Mouse (Mus musculus): Measurements from ENCODE around the gene Wnt8b.

The Wnt8b gene

GRCm38 (mm10) chr19:44513054-44513833, 20.0 kb downstream of the Wnt8b start:
- no peak for DNase-seq

DNA sequence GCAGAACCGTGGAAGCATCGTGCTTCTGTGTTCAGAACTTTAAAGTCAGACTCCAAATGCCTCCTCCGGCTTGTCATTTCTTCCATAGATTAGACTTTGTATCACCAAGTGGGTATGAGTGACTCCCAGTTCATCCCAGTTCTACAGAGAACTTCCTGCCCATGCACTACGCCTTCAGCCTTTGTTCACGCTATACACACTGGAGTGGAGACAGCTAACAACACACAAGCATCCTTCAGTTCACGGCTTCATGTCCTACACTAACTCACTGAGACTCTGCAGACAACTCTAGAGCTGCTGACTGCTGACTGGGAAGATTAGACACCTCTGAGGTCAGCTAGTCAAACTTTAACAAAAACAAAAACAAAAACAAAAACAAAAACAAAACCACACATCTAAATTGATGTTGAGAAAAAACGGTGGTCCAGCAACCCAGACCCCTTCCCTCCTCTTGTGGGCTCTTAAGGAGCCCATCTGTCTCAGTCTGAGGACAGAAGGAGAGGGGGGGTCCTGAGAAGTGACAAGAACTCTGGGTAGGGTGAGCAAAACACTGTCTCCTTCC, 20.7 kb downstream of the Wnt8b start:
- no peak for DNase-seq

DNA sequence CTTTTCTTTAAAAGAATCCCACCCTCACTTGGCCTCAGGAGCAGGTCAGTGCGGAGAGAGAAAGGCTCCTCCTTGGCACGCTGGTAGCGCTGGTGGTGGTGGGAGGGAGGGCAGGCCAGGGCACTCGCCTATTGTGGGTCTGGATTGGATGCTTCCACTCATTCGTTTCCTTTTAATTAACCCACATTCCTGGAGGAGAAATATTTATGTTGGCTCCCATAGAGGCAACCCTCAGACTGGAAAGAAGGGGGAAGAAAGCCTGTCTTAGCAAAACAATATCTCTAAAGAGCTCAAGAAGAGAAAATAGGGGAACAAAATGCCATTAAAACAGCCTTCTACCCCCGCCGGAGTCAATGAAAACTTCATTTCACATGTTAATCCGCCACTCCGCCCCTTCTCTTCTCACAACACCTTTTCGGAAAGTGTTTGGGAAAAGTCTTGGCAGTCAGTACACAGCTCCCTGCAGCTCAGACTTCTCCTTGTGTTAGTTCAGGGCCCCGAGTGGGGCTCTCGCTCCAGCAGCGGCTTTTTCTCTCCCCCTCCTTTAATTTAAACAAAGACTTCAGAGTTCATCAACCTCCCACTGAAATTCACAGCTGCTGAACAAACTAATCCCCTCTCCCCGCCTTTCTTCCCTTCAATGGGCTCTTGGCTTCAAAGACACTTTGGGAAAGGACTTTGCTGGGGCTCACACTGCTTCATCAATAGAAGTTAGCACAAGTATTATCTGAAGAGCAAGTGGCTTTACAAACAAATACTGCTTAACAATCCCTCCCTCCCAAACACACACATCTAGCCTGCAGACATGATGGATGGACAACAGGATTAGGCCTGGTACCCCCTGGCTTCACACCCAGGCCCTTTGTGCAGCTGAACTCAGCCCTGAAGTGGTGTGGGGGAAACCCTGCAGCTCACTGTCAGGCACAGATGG, 21.5 kb downstream of the Wnt8b start:
- DNase-seq = no peak

- no peak for DNase-seq
Measured at GRCm38 (mm10) chr19:44515769-44516168, 22.5 kb downstream of the Wnt8b start.

DNA sequence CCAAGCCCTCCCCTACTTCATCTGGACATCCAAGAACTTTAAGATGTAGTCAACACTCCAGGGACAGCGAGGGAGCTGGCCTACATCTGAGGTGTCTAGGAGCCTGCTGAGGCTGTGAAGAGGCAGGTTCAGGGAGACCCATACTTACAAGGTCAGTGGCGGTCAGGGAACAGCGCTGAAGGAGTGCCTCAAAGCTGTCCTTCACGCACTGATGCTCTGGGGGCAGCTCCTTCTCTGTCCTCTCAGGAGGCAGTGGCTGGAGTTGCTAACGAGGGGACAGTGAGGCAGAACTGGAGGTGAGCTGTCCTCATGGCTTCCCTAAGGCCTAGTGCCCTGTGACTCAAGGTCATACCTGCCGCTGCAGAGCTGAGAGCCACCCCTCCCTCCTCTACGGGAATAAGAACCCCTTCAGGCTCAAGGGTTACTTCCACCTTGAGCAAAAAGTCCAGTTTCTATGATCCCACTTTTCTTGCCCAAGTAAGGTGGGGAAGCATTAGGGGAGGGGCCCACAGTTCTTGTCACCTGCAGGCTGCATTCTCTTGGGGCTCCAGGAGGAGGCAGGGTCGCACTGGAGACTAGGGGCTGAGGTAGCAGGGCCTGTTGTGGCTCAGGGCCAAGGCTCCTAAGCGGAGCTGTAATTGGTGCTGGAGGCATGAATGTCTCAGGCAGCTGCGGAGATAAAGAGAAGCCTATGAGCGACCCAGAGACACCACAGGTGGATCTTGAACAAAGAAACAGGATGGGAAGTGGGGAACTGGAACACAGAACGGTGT, 24.9 kb downstream of the Wnt8b start:
- no peak for DNase-seq

GRCm38 (mm10) chr19:44519152-44519551, 25.9 kb downstream of the Wnt8b start:
- no peak for DNase-seq

GRCm38 (mm10) chr19:44525551-44526205, 32.4 kb downstream of the Wnt8b start:
- no peak for DNase-seq

GRCm38 (mm10) chr19:44530018-44530417, 36.7 kb downstream of the Wnt8b start:
- DNase-seq = no peak

DNA sequence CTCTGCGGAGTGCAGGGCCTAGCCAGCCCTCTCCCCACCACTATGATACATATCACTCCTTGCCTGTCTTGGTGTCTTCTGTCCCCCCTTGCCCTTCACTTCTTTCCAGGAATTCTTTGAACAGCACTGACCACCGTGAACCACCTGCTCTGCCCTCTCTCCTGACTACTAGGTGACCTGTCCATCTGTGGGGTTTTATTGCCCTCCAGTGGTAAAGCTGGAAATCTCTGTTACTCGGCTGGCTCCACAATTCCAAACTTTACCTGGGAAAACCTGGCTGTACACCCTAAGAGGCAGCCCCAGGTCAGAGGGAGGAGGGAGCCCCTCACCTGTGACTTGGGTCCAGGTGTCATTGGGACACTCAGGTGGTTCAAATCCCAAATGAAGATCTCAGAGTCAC, 42.1 kb downstream of the Wnt8b start:
- no peak for DNase-seq

- DNase-seq = no peak
Measured at GRCm38 (mm10) chr19:44537416-44537815, 44.1 kb downstream of the Wnt8b start.

DNA sequence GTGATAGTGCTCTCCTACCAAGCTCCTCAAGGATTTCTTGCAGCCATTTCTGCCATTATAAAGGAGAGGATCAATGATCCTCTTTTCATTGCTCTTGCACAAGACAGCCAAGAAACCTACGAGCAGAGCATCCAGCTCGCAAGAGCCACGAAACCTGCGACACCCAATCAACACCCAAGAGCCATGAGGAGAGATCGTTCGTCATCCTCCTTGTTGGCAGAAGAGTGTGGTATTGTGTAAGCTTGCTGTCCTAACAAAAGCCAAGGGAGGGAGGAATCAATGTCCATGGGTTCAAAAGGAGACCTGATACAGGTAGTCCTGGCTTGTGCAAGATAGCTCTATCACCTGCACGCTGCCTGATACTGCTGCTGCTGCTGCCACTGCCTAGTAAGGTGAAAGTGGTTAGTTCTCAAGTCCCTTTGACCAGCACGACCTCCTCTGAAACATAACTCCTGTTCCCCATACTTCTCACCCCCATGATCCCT, 49.5 kb downstream of the Wnt8b start:
- no peak for DNase-seq

DNA sequence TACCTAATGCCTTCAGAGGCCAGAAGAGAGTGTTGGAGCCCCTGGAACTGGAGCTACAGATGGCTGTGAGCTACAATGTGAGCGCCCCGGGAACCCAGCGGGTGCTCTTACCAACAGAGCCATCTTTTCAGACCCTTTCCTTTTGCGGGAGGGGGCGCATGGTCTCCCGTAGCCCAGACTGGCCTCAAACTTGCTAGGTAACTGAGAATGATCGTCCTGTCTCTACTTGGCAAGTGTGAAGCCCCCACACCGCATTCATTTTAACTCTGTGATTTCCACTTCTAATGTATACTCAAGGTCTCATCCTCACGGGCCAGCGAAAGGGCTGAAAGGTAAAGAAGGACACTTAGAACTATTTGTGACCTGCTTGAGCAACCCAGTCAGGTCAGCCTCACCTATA, 51.1 kb downstream of the Wnt8b start:
- no peak for DNase-seq

GRCm38 (mm10) chr19:44544775-44545174, 51.5 kb downstream of the Wnt8b start:
- peak; percentile 82 for DNase-seq

DNA sequence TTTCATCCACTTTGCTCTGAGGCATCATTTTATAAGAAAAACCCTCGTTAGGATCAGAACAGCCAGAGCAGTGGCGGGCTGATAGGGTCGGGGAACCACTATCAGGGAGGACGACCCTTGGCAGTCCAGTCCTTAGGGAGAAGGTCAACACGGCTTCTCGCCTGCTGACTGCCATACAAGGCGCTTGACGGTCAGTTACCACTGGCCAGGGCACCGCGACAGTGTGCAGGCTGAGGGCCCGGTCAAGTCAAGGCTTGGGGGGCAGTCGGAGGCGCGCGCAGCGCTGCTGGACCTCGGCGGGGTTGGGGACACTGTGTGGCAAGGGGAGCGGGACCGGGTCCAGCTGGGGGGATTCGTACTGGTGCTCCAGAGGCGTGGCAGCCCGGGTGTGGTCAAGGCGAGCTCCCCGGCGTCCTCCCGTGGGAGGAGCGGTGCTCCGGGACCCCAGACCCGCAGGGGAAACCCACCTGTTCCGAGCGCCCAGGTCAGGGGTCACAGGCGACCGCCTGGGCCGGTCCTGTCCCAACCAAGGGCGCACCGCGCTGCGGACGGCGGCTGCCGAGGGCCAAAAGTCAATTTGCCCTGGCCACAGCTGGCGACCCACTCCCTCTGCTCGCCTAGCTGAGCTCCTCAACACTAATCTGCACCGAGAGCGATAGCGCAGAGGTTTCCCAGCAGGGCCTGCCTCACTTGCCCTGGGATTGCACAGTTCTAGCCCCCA, 52.2 kb downstream of the Wnt8b start, which contains the start of gene Sec31b:
Gene Sec31b, minus strand, starts transcription at position 544 of the 721 bp plus-strand sequence.
- DNase-seq = peak; percentile 53

GRCm38 (mm10) chr19:44552731-44553130, 59.5 kb downstream of the Wnt8b start, which contains the start of gene Gm20538:
Gene Gm20538 (minus strand): TSS chr19:44552831.
- no peak for DNase-seq

GRCm38 (mm10) chr19:44553286-44553685, 60.0 kb downstream of the Wnt8b start:
- no peak for DNase-seq

DNA sequence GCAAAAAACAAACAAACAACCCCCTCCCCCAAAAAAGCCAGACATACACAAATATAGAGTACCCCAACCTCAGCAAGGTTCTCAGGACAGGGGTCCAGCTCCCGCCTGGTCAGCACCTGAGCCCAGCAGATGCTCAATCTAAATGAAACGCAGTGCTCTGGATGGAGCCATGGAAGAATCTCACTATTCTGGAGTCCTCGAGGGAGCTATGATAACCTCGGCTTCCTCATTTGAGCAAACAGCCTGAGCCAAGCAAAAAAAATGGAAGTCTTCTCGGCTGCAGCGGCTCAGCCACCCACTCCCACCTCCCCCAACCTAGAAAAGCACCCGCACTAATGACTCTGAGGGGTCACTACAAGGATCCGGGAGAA, 61.2 kb downstream of the Wnt8b start:
- no peak for DNase-seq

- peak; percentile 95 for DNase-seq
Measured at GRCm38 (mm10) chr19:44554861-44555590, 61.8 kb downstream of the Wnt8b start, which contains the start of gene Ndufb8. Gene Ndufb8 (minus strand): TSS chr19:44555440.

DNA sequence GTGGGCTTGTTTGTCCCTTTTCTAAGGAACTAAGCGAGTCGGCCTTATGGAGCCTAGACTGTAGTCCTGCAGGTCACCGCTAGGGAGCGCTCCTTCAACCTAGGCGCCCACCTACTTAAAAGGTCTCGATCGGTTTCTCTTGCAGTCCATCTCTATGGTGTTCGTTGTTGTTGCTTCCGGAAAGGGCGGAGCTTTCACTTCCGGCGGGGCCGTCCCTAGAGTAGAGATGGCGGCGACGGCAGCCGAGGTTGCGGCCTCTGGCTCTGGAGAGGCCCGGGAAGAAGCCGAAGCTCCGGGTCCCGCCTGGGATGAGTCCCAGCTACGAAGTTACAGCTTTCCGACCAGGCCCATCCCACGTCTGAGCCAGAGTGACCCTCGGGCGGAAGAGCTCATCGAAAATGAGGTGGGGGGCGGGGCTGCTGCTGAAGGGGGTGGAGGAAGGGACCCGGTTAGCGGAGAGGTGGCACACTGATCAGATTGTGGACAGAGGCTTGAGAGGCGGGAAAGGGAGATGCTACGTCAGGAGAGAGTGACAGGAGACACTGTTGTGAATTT, 69.5 kb downstream of the Wnt8b start, which contains the start of gene Hif1an:
Gene Hif1an, plus strand, starts transcription at position 199 of the 555 bp plus-strand sequence.
- peak; percentile 92 for DNase-seq

Data from liver (tissue).